Mouse (Mus musculus) spleen, adult 2 months (tissue): ENCODE measurements at regions not wholly inside any gene's neighbourhood (a gene's known extent, or its start where the extent isn't known, plus 50 kb on each side); places are given as distances from the start of the nearest gene placed in this dataset.
"Not testable (repeated sequence)": the region's sequence is repeated elsewhere in the genome, so short reads cannot be mapped to it uniquely, and the experiment has no call there.

Source experiments
- DNase-seq, 2 experiments: peaks; one replicate each; pipeline versions ENCODE4 v3.0.0 to v3.0.0-alpha.2; 2012 to 2021; ENCODE audit warnings: low spot score in 2 of 2, low read depth in 1 of 2
- H3K27ac ChIP-seq: fragments of 200-500 bp; 2 replicates; pipeline ENCODE4 v1.5.1; 2012; ENCODE audit warnings: low read length, inconsistent platforms; ENCODE audit not compliant: insufficient read depth
- H3K27me3 ChIP-seq: fragments of 200-500 bp; 2 replicates; pipeline ENCODE4 v1.6.1; 2012; ENCODE audit warnings: mild to moderate bottlenecking, moderate library complexity, low read length, inconsistent platforms; ENCODE audit not compliant: control insufficient read depth, insufficient read depth
- H3K36me3 ChIP-seq: fragments of 200-500 bp; 2 replicates; pipeline ENCODE4 v1.6.1; 2012; ENCODE audit warnings: mild to moderate bottlenecking, low read length, inconsistent platforms; ENCODE audit not compliant: control insufficient read depth, insufficient read depth
- H3K4me1 ChIP-seq: fragments of 200-500 bp; 2 replicates; pipeline ENCODE4 v1.6.1; 2011; ENCODE audit warnings: inconsistent platforms; ENCODE audit not compliant: control insufficient read depth, insufficient read depth, insufficient read length
- H3K4me3 ChIP-seq: fragments of 200-500 bp; 2 replicates; pipeline ENCODE4 v1.5.1; 2011; ENCODE audit warnings: mild to moderate bottlenecking, inconsistent platforms; ENCODE audit not compliant: insufficient read depth, insufficient read length; ENCODE audit errors: extremely low read depth
- CTCF ChIP-seq: fragments of 200-500 bp; IDR thresholded peaks from 2 replicates; pipeline ENCODE4 v1.5.1; 2011; ENCODE audit warnings: mild to moderate bottlenecking, inconsistent platforms; ENCODE audit not compliant: insufficient read depth, insufficient read length, insufficient replicate concordance; ENCODE audit errors: extremely low read depth
- POLR2A ChIP-seq: fragments of 200-500 bp; IDR thresholded peaks from 2 replicates; pipeline ENCODE4 v1.6.1; 2011; ENCODE audit warnings: low read depth, low read length, inconsistent platforms
- WGBS: fragments of 180-500 bp; shearing (Covaris S2); methylation state at CpG from one replicate; pipeline ENCODE4 v1.1.7; 2018; 5-methylcytosine and 5-hydroxymethylcytosine counted together

- Histone ChIP-seq H3K27me3 (no peaks in the 10 kb centered on the region), H3K4me3 (no peak overlapping the region), H3K4me1 (no peaks in the 10 kb centered on the region), H3K36me3 (no peaks in the 10 kb centered on the region), H3K27ac (no peak overlapping the region)
- 86% methylated on average over 3 of the region's 3 CpGs for WGBS
- TF ChIP-seq POLR2A = no peak
- DNase-seq = no peak
Measured at GRCm38 (mm10) chr7:138455371-138455770, 57.8 kb upstream of the Tcerg1l start.

- not testable (repeated sequence) for H3K27ac ChIP-seq, H3K27me3 ChIP-seq, H3K36me3 ChIP-seq, H3K4me3 ChIP-seq, DNase-seq, H3K4me1 ChIP-seq
- 59% methylated on average over 14 of the region's 14 CpGs for WGBS
Measured at GRCm38 (mm10) chr7:138454498-138455225, 57.1 kb upstream of the Tcerg1l start.

GRCm38 (mm10) chr7:138451321-138451720 lies 53.8 kb upstream of the Tcerg1l start:
- TF ChIP-seq POLR2A (no peak), CTCF (no peak)
- Histone ChIP-seq H3K4me1 (no peaks in the 10 kb centered on the region), H3K36me3 (no peaks in the 10 kb centered on the region), H3K27me3 (no peaks in the 10 kb centered on the region), H3K4me3 (no peak overlapping the region), H3K27ac (no peak overlapping the region)
- no peak for DNase-seq

- no peaks in the 10 kb centered on the region for H3K4me1 ChIP-seq
- no peaks in the 10 kb centered on the region for H3K27me3 ChIP-seq
- 81% methylated on average over 7 of the region's 7 CpGs for WGBS
- no peak overlapping the region for H3K27ac ChIP-seq
- H3K4me3 ChIP-seq = no peak overlapping the region
- DNase-seq = no peak
- TF ChIP-seq CTCF (no peak), POLR2A (no peak)
- H3K36me3 ChIP-seq = no peaks in the 10 kb centered on the region
Measured at GRCm38 (mm10) chr7:138448519-138448918, 51.0 kb upstream of the Tcerg1l start.
